Mouse (Mus musculus) heart, postnatal 0 days (tissue): Measurements from ENCODE around the gene Rph3a. TPM values are rescaled to one million over a fixed set of nuclear protein-coding genes. Genes with fewer than 3 reads are reported as not detected.

ENCODE experiments used
- ATAC-seq: fragments of 200-750 bp; cut with Nextera tagmentation; 2 replicates; pipeline ENCODE4 v1.8.0; 2017; ENCODE audit warnings: low read depth, moderate number of reproducible peaks, moderate library complexity; ENCODE audit not compliant: insufficient read depth
- DNase-seq: peaks from one replicate; pipeline ENCODE4 v3.0.0-alpha.2; 2016; ENCODE audit warnings: low spot score
- H3K27ac ChIP-seq: fragments of 300-500 bp; sonication (generic); 2 replicates; pipeline ENCODE4 v1.5.1; 2014; ENCODE audit warnings: low read depth, mild to moderate bottlenecking
- H3K27me3 ChIP-seq: fragments of 300-500 bp; sonication (generic); 2 replicates; pipeline ENCODE4 v1.6.1; 2014; ENCODE audit warnings: low read length, mixed read lengths; ENCODE audit not compliant: control insufficient read depth, insufficient read depth
- H3K36me3 ChIP-seq: fragments of 300-500 bp; sonication (generic); replicated peaks from 2 replicates; pipeline ENCODE4 v1.6.1; 2014; ENCODE audit warnings: low read length, mixed read lengths; ENCODE audit not compliant: control insufficient read depth, insufficient read depth
- H3K4me1 ChIP-seq: fragments of 300-500 bp; sonication (generic); 2 replicates; pipeline ENCODE4 v1.6.1; 2014; ENCODE audit warnings: antibody characterized with exemption; ENCODE audit not compliant: control insufficient read depth, insufficient read depth
- H3K4me2 ChIP-seq: fragments of 300-500 bp; sonication (generic); 2 replicates; pipeline ENCODE4 v1.6.1; 2014; ENCODE audit warnings: low read depth, mild to moderate bottlenecking, low read length, moderate library complexity
- H3K4me3 ChIP-seq: fragments of 300-500 bp; sonication (generic); 2 replicates; pipeline ENCODE4 v1.5.1; 2014; ENCODE audit warnings: low read depth, low read length
- H3K9ac ChIP-seq: fragments of 300-500 bp; sonication (generic); replicated peaks from 2 replicates; pipeline ENCODE4 v1.6.1; 2014; ENCODE audit warnings: low read depth, low read length, mixed read lengths
- H3K9me3 ChIP-seq: fragments of 300-500 bp; sonication (generic); replicated peaks from 2 replicates; pipeline ENCODE4 v1.6.1; 2016; ENCODE audit warnings: low read length; ENCODE audit not compliant: control insufficient read depth
- CTCF ChIP-seq: IDR thresholded peaks from 2 replicates; pipeline ENCODE4 v1.5.1; 2016; ENCODE audit warnings: antibody characterized with exemption, control low read depth, low read depth
- EP300 ChIP-seq: IDR thresholded peaks from 2 replicates; pipeline ENCODE4 v1.6.1; 2016; ENCODE audit warnings: antibody characterized with exemption, low read depth
- WGBS: fragments of 180-500 bp; shearing (Covaris S2); extraction: QIAGEN DNeasy Blood & Tissue Kit; methylation state at CpG from one replicate; pipeline ENCODE4 v1.1.7; 2014; 5-methylcytosine and 5-hydroxymethylcytosine counted together
- polyA plus RNA-seq: library from polyadenylated mRNA; unstranded; fragments of >200 nt; fragmentation: Nextera tagmentation; extraction: Ambion mirVana; gene quantifications from 2 replicates; pipeline ENCODE4 v1.2.1, GENCODE M21; 2015
- total RNA-seq: library from RNA; depleted of rRNA; stranded (reverse); fragments of >200 nt; gene quantifications from 2 replicates; pipeline ENCODE4 v1.2.3, GENCODE M21; 2014; ENCODE audit warnings: low replicate concordance

The Rph3a gene
- total and polyA plus RNA-seq, 2 experiments from 2014 or later, result not detected

DNA sequence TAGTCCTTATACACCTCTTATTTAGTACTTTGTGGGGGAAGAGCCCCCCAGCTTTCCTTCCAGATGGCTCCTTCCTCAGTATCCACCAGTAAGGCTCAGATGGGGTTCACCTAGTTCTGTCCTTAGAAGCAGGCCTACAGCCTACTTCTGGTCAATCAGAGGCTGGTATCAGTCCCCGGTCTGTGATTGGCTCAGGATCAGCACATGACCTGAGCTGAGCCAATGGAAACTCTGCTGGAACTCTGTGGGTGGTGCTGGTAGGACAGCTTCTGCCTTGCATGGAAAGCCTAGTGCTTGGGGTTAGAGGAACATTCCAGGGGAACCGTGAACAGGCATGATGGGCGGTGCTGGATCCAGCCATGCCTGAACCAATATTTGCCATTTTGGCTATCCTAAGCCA lies 21.5 kb downstream of the Rph3a start:
- no peak for ATAC-seq
- TF ChIP-seq CTCF (no peak), EP300 (no peak)
- Histone ChIP-seq H3K4me1 (no peaks in the 10 kb centered on the region), H3K9ac (no peak overlapping the region), H3K4me3 (no peak overlapping the region), H3K27me3 (no peaks in the 10 kb centered on the region), H3K27ac (no peak overlapping the region), H3K36me3 (no peaks in the 10 kb centered on the region), H3K9me3 (no peaks in the 10 kb centered on the region), H3K4me2 (no peak overlapping the region)
- DNase-seq, result no peak
- 85% methylated on average over 3 of the region's 3 CpGs for WGBS

DNA sequence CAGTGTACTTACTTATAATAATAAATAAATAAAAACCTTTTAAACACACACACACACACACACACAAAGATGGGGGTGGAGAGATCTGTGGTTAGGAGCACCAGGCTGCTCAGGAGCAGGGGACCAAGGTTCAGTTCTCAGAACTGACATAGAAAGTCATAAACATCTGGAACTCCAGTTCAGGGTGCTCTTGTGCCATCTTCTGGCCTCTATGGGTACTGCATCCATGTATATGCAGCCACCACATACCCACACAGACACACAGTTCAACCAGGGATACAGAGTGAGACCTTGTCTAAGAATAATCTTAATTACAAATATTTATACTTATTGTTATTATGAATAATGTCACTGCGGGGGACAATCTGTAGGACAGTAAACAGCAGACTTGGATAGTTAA lies 26.9 kb downstream of the Rph3a start:
- Histone ChIP-seq H3K27me3 (no peaks in the 10 kb centered on the region), H3K9ac (no peak overlapping the region), H3K4me1 (no peaks in the 10 kb centered on the region), H3K4me2 (no peak overlapping the region), H3K9me3 (no peaks in the 10 kb centered on the region), H3K36me3 (no peaks in the 10 kb centered on the region), H3K27ac (no peak overlapping the region), H3K4me3 (no peak overlapping the region)
- DNase-seq (no peak), ATAC-seq (no peak)
- 82% methylated on average over 1 of the region's 1 CpGs for WGBS
- TF ChIP-seq CTCF (no peak; the same call in 1 of the 2 replicates), EP300 (no peak)

DNA sequence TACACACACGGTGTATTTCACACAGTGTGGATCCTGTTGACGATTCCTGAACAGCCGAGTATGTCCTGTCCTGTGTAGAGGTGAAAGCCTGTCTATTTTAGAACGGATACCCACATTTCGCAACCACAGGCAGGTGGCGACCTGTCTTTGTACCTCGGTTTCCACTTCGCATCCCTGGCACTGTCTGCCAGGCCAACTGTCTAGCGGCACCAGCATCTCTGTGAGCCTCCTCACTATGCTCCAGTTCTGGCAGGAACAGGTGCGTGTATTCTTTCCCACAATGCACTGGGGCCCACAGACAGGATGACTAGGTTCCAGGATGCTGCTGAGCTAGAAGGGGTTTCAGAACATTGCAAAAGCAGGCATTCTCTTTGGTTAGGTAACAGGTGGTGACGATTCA lies 28.7 kb downstream of the Rph3a start:
- DNase-seq (no peak), ATAC-seq (no peak)
- no peak overlapping the region for H3K4me2 ChIP-seq
- 83% methylated on average over 11 of the region's 11 CpGs for WGBS
- H3K36me3 ChIP-seq, result no peaks in the 10 kb centered on the region
- no peak for TF ChIP-seq EP300
- TF ChIP-seq CTCF, result no peak
- no peaks in the 10 kb centered on the region for H3K9me3 ChIP-seq
- H3K27ac ChIP-seq, result no peak overlapping the region
- H3K4me1 ChIP-seq, result no peaks in the 10 kb centered on the region
- no peaks in the 10 kb centered on the region for H3K27me3 ChIP-seq
- H3K9ac ChIP-seq, result no peak overlapping the region
- H3K4me3 ChIP-seq, result no peak overlapping the region

DNA sequence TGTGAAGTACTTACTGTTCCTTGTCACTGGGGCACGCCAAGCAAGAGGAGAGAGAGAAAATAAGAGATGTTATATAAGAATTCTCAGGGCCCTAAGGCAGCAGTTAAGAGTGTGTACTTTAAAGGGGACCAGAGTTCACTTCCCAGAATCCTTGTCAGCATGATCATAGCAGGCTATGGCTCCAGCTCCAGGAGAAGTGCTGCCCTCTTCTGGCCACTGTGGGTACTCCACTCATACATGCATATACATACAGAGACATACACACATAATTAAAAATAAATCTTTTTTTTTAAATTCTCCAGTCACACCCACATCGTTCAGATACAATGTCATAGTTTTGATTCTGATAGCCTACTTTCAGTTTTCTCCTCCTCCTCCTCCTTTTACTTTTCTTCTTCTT lies 29.8 kb downstream of the Rph3a start:
- no peak for ATAC-seq
- Histone ChIP-seq H3K4me1 (no peaks in the 10 kb centered on the region), H3K4me3 (no peak overlapping the region), H3K9me3 (no peaks in the 10 kb centered on the region), H3K4me2 (no peak overlapping the region), H3K27ac (no peak overlapping the region), H3K36me3 (no peaks in the 10 kb centered on the region), H3K27me3 (no peaks in the 10 kb centered on the region), H3K9ac (no peak overlapping the region)
- WGBS, result 67% methylated on average over 2 of the region's 2 CpGs
- TF ChIP-seq EP300 (no peak), CTCF (no peak)
- no peak for DNase-seq

DNA sequence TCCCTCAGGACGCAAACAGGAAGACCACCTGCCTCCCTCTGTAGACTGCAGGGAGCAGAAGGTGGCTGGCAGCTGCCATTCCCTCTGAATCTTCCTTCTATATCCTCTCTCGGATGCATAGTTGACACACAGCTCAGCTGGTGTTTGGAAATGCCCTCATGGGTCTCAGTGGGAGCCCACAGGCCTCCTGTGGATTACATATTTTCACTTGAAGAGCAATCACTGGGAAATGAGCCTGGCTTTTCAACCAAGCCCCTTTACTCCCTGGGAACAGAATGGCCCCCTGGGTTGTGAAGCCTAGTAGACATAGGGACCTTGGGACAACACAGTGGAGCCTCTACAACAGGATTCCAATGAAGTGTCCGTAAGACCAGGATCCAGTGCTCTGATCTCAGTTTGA lies 33.8 kb downstream of the Rph3a start:
- Histone ChIP-seq H3K9me3 (no peaks in the 10 kb centered on the region), H3K4me3 (no peak overlapping the region), H3K9ac (no peak overlapping the region), H3K27ac (no peak overlapping the region), H3K36me3 (no peaks in the 10 kb centered on the region), H3K4me1 (no peaks in the 10 kb centered on the region), H3K27me3 (no peaks in the 10 kb centered on the region), H3K4me2 (no peak overlapping the region)
- DNase-seq, result no peak
- 32% methylated on average over 3 of the region's 3 CpGs for WGBS
- no peak for TF ChIP-seq EP300
- TF ChIP-seq CTCF, result no peak
- ATAC-seq, result no peak

DNA sequence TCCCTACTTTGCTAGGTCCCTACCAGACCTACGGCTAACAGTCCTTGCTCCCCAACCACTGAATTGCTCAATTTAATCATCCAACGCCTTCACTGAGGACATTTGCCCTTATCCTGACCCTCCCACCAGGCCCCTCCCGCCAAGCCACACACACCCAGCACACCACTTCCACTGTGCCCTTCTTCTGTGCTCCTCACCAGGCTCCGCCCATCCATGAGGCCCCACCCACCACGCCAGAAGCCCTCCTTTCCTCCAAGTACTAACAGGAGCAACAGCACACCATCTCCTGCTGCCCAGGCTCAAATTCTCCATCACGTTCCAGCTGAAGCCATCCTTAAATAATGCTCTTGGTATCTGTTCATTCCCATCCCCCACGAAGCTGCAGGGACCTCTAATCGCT lies 35.4 kb downstream of the Rph3a start:
- Histone ChIP-seq H3K27ac (no peak overlapping the region), H3K27me3 (no peaks in the 10 kb centered on the region), H3K9me3 (no peaks in the 10 kb centered on the region), H3K9ac (no peak overlapping the region), H3K4me2 (no peak overlapping the region), H3K4me1 (no peaks in the 10 kb centered on the region), H3K36me3 (no peaks in the 10 kb centered on the region), H3K4me3 (no peak overlapping the region)
- WGBS, result 47% methylated on average over 8 of the region's 8 CpGs
- no peak for TF ChIP-seq CTCF
- TF ChIP-seq EP300, result no peak
- ATAC-seq, result no peak
- no peak for DNase-seq
